Mouse (Mus musculus) frontal cortex, adult 2 months (tissue): ENCODE measurements around the gene Gmeb2. TPM values are rescaled to one million over a fixed set of nuclear protein-coding genes. Genes with fewer than 3 reads are reported as not detected.

Experiments
- DNase-seq, 2 experiments: peaks; one replicate each; pipeline ENCODE4 v3.0.0; 2022; ENCODE audit warnings: low spot score in 1 of 2; ENCODE audit errors: extremely low spot score in 1 of 2
- polyA plus RNA-seq: library from polyadenylated mRNA; depleted of rRNA; stranded (reverse); fragments of >200 nt; gene quantifications from 2 replicates; pipeline ENCODE4 v1.2.3, GENCODE M21; 2012

Gmeb2 gene
- polyA plus RNA-seq, 1 experiment, result 21.7 TPM

- no peak for DNase-seq
These were observed 10.0 kb downstream of the Gmeb2 start for GRCm38 (mm10) chr2:181277866-181278265.

- DNase-seq, result no peak
These were observed 11.1 kb downstream of the Gmeb2 start for GRCm38 (mm10) chr2:181276766-181277165.

- no peak for DNase-seq
These were observed 13.2 kb downstream of the Gmeb2 start for GRCm38 (mm10) chr2:181274639-181275038.

- DNase-seq, result no peak
These were observed 14.0 kb downstream of the Gmeb2 start for GRCm38 (mm10) chr2:181273829-181274228.

GRCm38 (mm10) chr2:181272092-181272491, 15.7 kb downstream of the Gmeb2 start:
- DNase-seq, result no peak

- DNase-seq, result no peak
These were observed 21.0 kb downstream of the Gmeb2 start for GRCm38 (mm10) chr2:181266839-181267238.

- DNase-seq, result no peak
These were observed 34.6 kb downstream of the Gmeb2 start for GRCm38 (mm10) chr2:181253248-181253647.

GRCm38 (mm10) chr2:181251841-181252240, 36.0 kb downstream of the Gmeb2 start:
- DNase-seq, result no peak

GRCm38 (mm10) chr2:181249217-181249616, 38.6 kb downstream of the Gmeb2 start:
- no peak for DNase-seq

GRCm38 (mm10) chr2:181245031-181245430, 42.8 kb downstream of the Gmeb2 start:
- DNase-seq, result no peak

GRCm38 (mm10) chr2:181243706-181244394, 44.0 kb downstream of the Gmeb2 start:
- DNase-seq, result no peak

GRCm38 (mm10) chr2:181242314-181242665, 45.5 kb downstream of the Gmeb2 start:
- no peak for DNase-seq

GRCm38 (mm10) chr2:181241602-181242313, 46.1 kb downstream of the Gmeb2 start, which contains the start of gene Helz2:
Gene Helz2, minus strand, starts transcription at chr2:181242027.
- DNase-seq, result no peak

GRCm38 (mm10) chr2:181240806-181241440, 46.9 kb downstream of the Gmeb2 start:
- DNase-seq, result no peak

GRCm38 (mm10) chr2:181239261-181239660, 48.6 kb downstream of the Gmeb2 start:
- peak in 1 of 2 experiments; percentile 7 for DNase-seq

GRCm38 (mm10) chr2:181238861-181239260, 49.0 kb downstream of the Gmeb2 start:
- no peak for DNase-seq

GRCm38 (mm10) chr2:181238091-181238610, 49.7 kb downstream of the Gmeb2 start:
- no peak for DNase-seq

- DNase-seq, result no peak
These were observed 50.4 kb downstream of the Gmeb2 start for GRCm38 (mm10) chr2:181237251-181238014.

GRCm38 (mm10) chr2:181235681-181236566, 51.9 kb downstream of the Gmeb2 start:
- no peak for DNase-seq

GRCm38 (mm10) chr2:181234680-181235079, 53.2 kb downstream of the Gmeb2 start:
- DNase-seq, result no peak
